Mouse (Mus musculus) olfactory bulb, adult 2 months (tissue): Measurements from ENCODE around the gene Arhgap22. TPM values are rescaled to one million over a fixed set of nuclear protein-coding genes. Genes with fewer than 3 reads are reported as not detected.

Experiments used
- H3K27ac ChIP-seq: fragments of 200-500 bp; 2 replicates; pipeline ENCODE4 v1.5.1; 2012; ENCODE audit warnings: low read depth, low read length; ENCODE audit not compliant: insufficient read depth
- H3K4me1 ChIP-seq: fragments of 200-500 bp; 2 replicates; pipeline ENCODE4 v1.6.1; 2012; ENCODE audit warnings: low read length; ENCODE audit not compliant: control insufficient read depth, insufficient read depth
- H3K4me3 ChIP-seq: fragments of 200-500 bp; 2 replicates; pipeline ENCODE4 v1.5.1; 2012; ENCODE audit warnings: mild to moderate bottlenecking, low read depth, low read length, moderate library complexity; ENCODE audit not compliant: insufficient read depth
- CTCF ChIP-seq: fragments of 200-500 bp; IDR thresholded peaks from 2 replicates; pipeline ENCODE4 v1.5.1; 2012; ENCODE audit warnings: low read depth, mild to moderate bottlenecking, low read length, moderate library complexity; ENCODE audit not compliant: insufficient read depth
- POLR2A ChIP-seq: fragments of 200-500 bp; IDR thresholded peaks from 2 replicates; pipeline ENCODE4 v1.6.1; 2012; ENCODE audit warnings: mild to moderate bottlenecking, low read depth, low read length, moderate library complexity; ENCODE audit not compliant: insufficient read depth
- WGBS: fragments of 180-500 bp; shearing (Covaris S2); methylation state at CpG from one replicate; pipeline ENCODE4 v1.1.7; 2018; 5-methylcytosine and 5-hydroxymethylcytosine counted together
- polyA plus RNA-seq: library from polyadenylated mRNA; stranded (reverse); fragments of >200 nt; gene quantifications from 2 replicates; pipeline ENCODE4 v1.2.4, GENCODE M21; 2012; ENCODE audit warnings: low replicate concordance; ENCODE audit not compliant: missing spikeins, insufficient read depth, insufficient read length

Gene Arhgap22
- not detected in 2 replicates for polyA plus RNA-seq

GRCm38 (mm10) chr14:33213823-33214766 is at the start of gene Arhgap22:
Gene Arhgap22, plus strand, starts transcription at chr14:33214026.
- Histone ChIP-seq H3K4me1 (peaks cover 34% of the 10 kb centered on the region), H3K27ac (peak within 1 kb of the TSS; percentile 96), H3K4me3 (peak within 1 kb of the TSS; percentile 50)
- TF ChIP-seq CTCF (peak; percentile 99), POLR2A (no peak)
- 14% methylated on average over 28 of the region's 28 CpGs for WGBS

GRCm38 (mm10) chr14:33168750-33169149 is 45.1 kb upstream of the Arhgap22 start:
- no peak overlapping the region for H3K27ac ChIP-seq
- H3K4me3 ChIP-seq: no peak overlapping the region
- TF ChIP-seq POLR2A (no peak), CTCF (no peak)
- no peaks in the 10 kb centered on the region for H3K4me1 ChIP-seq
- 95% methylated on average over 4 of the region's 4 CpGs for WGBS

- Histone ChIP-seq H3K27ac (no peak overlapping the region), H3K4me1 (no peaks in the 10 kb centered on the region), H3K4me3 (no peak overlapping the region)
- WGBS: 91% methylated on average over 1 of the region's 1 CpGs
- TF ChIP-seq POLR2A (no peak), CTCF (no peak)
Observed at GRCm38 (mm10) chr14:33171942-33172341, 41.9 kb upstream of the Arhgap22 start.

- TF ChIP-seq POLR2A (no peak), CTCF (no peak)
- H3K4me1 ChIP-seq: no peaks in the 10 kb centered on the region
- no peak overlapping the region for H3K27ac ChIP-seq
- 82% methylated on average over 4 of the region's 4 CpGs for WGBS
- no peak overlapping the region for H3K4me3 ChIP-seq
Observed at GRCm38 (mm10) chr14:33175059-33175821, 38.6 kb upstream of the Arhgap22 start.

GRCm38 (mm10) chr14:33180102-33180501 is 33.7 kb upstream of the Arhgap22 start:
- H3K4me3 ChIP-seq: no peak overlapping the region
- H3K4me1 ChIP-seq: no peaks in the 10 kb centered on the region
- TF ChIP-seq POLR2A (no peak), CTCF (no peak)
- H3K27ac ChIP-seq: no peak overlapping the region
- 74% methylated on average over 5 of the region's 5 CpGs for WGBS

GRCm38 (mm10) chr14:33185068-33185800 is 28.6 kb upstream of the Arhgap22 start, which contains the start of gene Wdfy4:
Gene Wdfy4, minus strand, starts transcription at chr14:33185508.
- Histone ChIP-seq H3K4me3 (no peak within 1 kb of the TSS), H3K27ac (no peak within 1 kb of the TSS), H3K4me1 (no peaks in the 10 kb centered on the region)
- WGBS: 90% methylated on average over 11 of the region's 11 CpGs
- TF ChIP-seq CTCF: no peak
- TF ChIP-seq POLR2A: no peak

GRCm38 (mm10) chr14:33187201-33187600 is 26.6 kb upstream of the Arhgap22 start:
- H3K4me3 ChIP-seq: no peak overlapping the region
- H3K27ac ChIP-seq: no peak overlapping the region
- no peak for TF ChIP-seq POLR2A
- no peak for TF ChIP-seq CTCF
- WGBS: 54% methylated on average over 4 of the region's 4 CpGs
- no peaks in the 10 kb centered on the region for H3K4me1 ChIP-seq

GRCm38 (mm10) chr14:33189230-33189629 is 24.6 kb upstream of the Arhgap22 start:
- TF ChIP-seq CTCF (no peak), POLR2A (no peak)
- no peak overlapping the region for H3K27ac ChIP-seq
- WGBS: 82% methylated on average over 10 of the region's 10 CpGs
- no peak overlapping the region for H3K4me3 ChIP-seq
- H3K4me1 ChIP-seq: no peaks in the 10 kb centered on the region
